Mouse (Mus musculus): ENCODE results near the gene Lrrn4cl. TPM values are rescaled to one million over a fixed set of nuclear protein-coding genes. Genes with fewer than 3 reads are reported as not detected.
A peak's percentile ranks its signal among the peaks of the same experiment; 100 is the strongest.

Lrrn4cl gene
- polyA plus RNA-seq, 1 experiment from 2014 or later: 1.4 TPM

DNA sequence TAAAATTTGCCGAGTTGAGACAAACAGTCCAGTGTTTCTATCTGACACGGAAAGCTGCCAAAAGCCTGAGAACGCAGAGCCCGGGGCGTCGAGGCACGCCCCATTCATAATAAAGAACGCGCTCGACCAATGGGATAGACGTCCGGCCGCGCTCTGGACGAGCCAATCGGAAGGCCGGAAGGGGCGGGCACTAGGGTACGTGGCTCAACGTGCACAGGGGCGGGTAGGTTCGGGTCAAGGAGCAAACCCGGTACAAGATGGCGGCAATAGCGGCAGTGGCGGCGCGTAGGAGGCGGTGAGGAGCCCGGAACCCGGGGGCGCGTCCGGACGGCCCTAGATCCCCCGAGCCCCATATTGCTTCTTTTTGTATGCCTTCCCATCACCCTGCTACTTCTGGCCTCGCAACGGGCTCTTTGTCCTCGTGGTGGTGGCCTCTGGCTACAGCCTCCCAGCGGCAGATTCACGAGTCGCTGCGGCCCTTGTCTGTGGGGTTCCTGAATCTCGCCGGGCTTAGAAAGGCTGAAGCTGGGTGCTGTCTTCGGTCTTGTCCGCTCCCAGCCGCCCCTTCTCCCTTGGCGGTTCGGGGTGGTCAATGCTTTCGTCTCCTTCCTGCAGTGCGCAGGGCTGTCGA is 47.4 kb downstream of the Lrrn4cl start, which contains the start of gene Ganab:
Gene Ganab (plus strand): TSS at position 207 of the 631 bp plus-strand sequence.
- Histone ChIP-seq H3K27ac (ENCODE audit: low read depth) (peak within 1 kb of the TSS; percentile 84), H3K9ac (ENCODE audit: low read length) (peak within 1 kb of the TSS; percentile 97), H3K4me1 (replicated peaks; ENCODE audit: control insufficient read depth, insufficient read depth, low read length) (peaks cover 21% of the 10 kb centered on the region), H3K27me3 (replicated peaks; ENCODE audit: control insufficient read depth, insufficient read depth, low read length) (no peaks in the 10 kb centered on the region), H3K9me3 (ENCODE audit: control insufficient read depth, low read length) (no peaks in the 10 kb centered on the region), H3K36me3 (ENCODE audit: control insufficient read depth, insufficient read depth, low read length) (peaks cover 37% of the 10 kb centered on the region), H3K4me3 (ENCODE audit: low read depth, low read length) (peak within 1 kb of the TSS; percentile 96), H3K4me2 (ENCODE audit: low read length) (peak within 1 kb of the TSS; percentile 85)
- WGBS: under 1% methylated on average over 53 of the region's 53 CpGs
- DNase-seq (ENCODE audit: low spot score): peak; percentile 95
- ATAC-seq (replicated peaks; ENCODE audit: low FRiP score, low TSS enrichment, low read depth): peak; percentile 98

DNA sequence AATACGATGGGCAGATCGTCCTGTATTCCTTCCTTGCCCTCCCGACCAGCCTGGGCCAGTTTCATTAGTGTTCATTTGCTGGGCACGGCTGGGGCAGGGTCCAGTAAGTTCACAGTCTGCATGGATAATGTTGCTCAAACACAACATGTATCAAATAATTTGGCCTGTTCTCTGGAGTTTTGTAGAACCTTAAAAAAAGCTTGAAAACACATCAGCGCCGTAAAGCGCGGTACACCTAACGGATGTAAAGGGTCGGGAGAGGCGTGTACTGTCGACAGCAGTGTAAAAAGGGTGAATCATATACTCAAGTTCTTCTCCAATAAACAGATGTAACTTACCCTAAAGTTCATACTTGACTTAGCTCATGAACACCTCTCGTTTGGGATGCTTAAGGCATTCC is 48.0 kb downstream of the Lrrn4cl start:
- DNase-seq (ENCODE audit: low spot score) (no peak), ATAC-seq (replicated peaks; ENCODE audit: low FRiP score, low TSS enrichment, low read depth) (no peak)
- Histone ChIP-seq H3K4me3 (ENCODE audit: low read depth, low read length) (peak overlapping the region; percentile 96), H3K27me3 (replicated peaks; ENCODE audit: control insufficient read depth, insufficient read depth, low read length) (no peaks in the 10 kb centered on the region), H3K27ac (ENCODE audit: low read depth) (peak overlapping the region; percentile 84), H3K9me3 (ENCODE audit: control insufficient read depth, low read length) (no peaks in the 10 kb centered on the region), H3K9ac (ENCODE audit: low read length) (peak overlapping the region; percentile 97), H3K4me2 (ENCODE audit: low read length) (peak overlapping the region; percentile 85), H3K36me3 (ENCODE audit: control insufficient read depth, insufficient read depth, low read length) (peaks cover 43% of the 10 kb centered on the region), H3K4me1 (replicated peaks; ENCODE audit: control insufficient read depth, insufficient read depth, low read length) (peaks cover 21% of the 10 kb centered on the region)
- 4% methylated on average over 13 of the region's 13 CpGs for WGBS

DNA sequence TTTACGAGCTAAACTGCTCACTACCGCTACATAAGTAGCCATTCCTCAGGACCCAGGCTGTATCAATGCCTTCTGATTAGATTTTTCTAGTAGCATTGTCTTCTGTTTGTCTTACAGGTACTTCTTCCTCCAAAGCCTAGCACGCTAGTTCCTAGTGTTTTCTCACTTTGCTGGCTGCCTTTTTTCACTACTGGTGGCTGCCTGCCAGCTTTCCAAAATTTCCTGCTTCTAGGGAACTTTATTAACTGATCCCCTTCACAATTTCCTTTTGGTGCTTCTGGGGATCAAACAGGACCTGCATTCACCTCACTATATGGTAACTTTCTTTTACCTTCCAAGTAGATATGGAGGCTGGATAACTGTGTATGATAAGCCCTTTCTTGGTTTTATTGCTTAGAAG is 48.5 kb downstream of the Lrrn4cl start:
- H3K36me3 ChIP-seq (ENCODE audit: control insufficient read depth, insufficient read depth, low read length): peaks cover 47% of the 10 kb centered on the region
- H3K27me3 ChIP-seq (replicated peaks; ENCODE audit: control insufficient read depth, insufficient read depth, low read length): no peaks in the 10 kb centered on the region
- DNase-seq (ENCODE audit: low spot score): no peak
- 0 out of 2 replicates have a peak overlapping the region, but pooled peaks have one; percentile 0 for H3K27ac ChIP-seq (ENCODE audit: low read depth)
- no peaks in the 10 kb centered on the region for H3K9me3 ChIP-seq (ENCODE audit: control insufficient read depth, low read length)
- peak overlapping the region; percentile 97 for H3K9ac ChIP-seq (ENCODE audit: low read length)
- peak overlapping the region; percentile 96 for H3K4me3 ChIP-seq (ENCODE audit: low read depth, low read length)
- 39% methylated on average over 3 of the region's 3 CpGs for WGBS
- H3K4me2 ChIP-seq (ENCODE audit: low read length): peak overlapping the region; percentile 85
- ATAC-seq (replicated peaks; ENCODE audit: low FRiP score, low TSS enrichment, low read depth): no peak
- H3K4me1 ChIP-seq (replicated peaks; ENCODE audit: control insufficient read depth, insufficient read depth, low read length): peaks cover 21% of the 10 kb centered on the region

DNA sequence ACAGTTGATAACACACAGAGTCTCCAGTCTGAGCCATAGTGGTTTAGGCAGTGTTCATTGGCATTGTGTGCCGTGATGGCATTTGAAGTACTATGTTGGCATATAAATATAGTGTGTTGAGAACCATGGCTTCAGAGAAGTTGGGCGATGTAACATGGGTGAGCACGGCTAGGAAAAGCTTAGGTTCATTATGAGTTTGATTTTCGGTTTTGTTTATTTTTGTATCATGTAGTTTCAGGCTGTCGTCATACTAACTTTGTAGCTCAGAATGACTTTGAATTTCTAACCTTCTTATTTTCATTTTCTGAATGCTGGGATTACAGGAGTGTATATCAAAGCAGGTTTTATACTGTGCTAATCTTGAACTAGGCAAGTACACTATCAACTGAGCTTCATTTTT is 52.8 kb downstream of the Lrrn4cl start:
- DNase-seq (ENCODE audit: low spot score) (no peak), ATAC-seq (replicated peaks; ENCODE audit: low FRiP score, low TSS enrichment, low read depth) (no peak)
- Histone ChIP-seq H3K9ac (ENCODE audit: low read length) (no peak overlapping the region), H3K4me3 (ENCODE audit: low read depth, low read length) (no peak overlapping the region), H3K27me3 (replicated peaks; ENCODE audit: control insufficient read depth, insufficient read depth, low read length) (no peaks in the 10 kb centered on the region), H3K4me1 (replicated peaks; ENCODE audit: control insufficient read depth, insufficient read depth, low read length) (peaks cover 12% of the 10 kb centered on the region), H3K4me2 (ENCODE audit: low read length) (no peak overlapping the region), H3K27ac (ENCODE audit: low read depth) (no peak overlapping the region), H3K9me3 (ENCODE audit: control insufficient read depth, low read length) (no peaks in the 10 kb centered on the region), H3K36me3 (ENCODE audit: control insufficient read depth, insufficient read depth, low read length) (peaks cover 63% of the 10 kb centered on the region)
- 95% methylated on average over 5 of the region's 5 CpGs for WGBS

Small RNAs within 50 kb of the gene (microRNA-seq; reads per million reads assigned to microRNA genes)
- 0.51 reads per million for gene Mir5136

Other genes with a start within 250 kb of the Lrrn4cl start
- gene Slc22a6, start 232.7 kb upstream of the Lrrn4cl start, polyA plus RNA-seq (2014; fragmentation: Nextera tagmentation; extraction: Ambion mirVana): not detected in 2 replicates
- 0.26 and 0.44 TPM in 2 replicates for gene Chrm1, start 187.0 kb upstream of the Lrrn4cl start, polyA plus RNA-seq (2014; fragmentation: Nextera tagmentation; extraction: Ambion mirVana)
- gene Slc3a2, start 127.4 kb upstream of the Lrrn4cl start, polyA plus RNA-seq (2014; fragmentation: Nextera tagmentation; extraction: Ambion mirVana): 121 and 126 TPM in 2 replicates
- gene Wdr74, start 114.9 kb upstream of the Lrrn4cl start, polyA plus RNA-seq (2014; fragmentation: Nextera tagmentation; extraction: Ambion mirVana): 96.3 and 97.8 TPM in 2 replicates
- gene 1700092M07Rik, start 110.0 kb upstream of the Lrrn4cl start, polyA plus RNA-seq (2014; fragmentation: Nextera tagmentation; extraction: Ambion mirVana): 0.90 and 1.3 TPM in 2 replicates
- gene Stx5a, start 109.4 kb upstream of the Lrrn4cl start, polyA plus RNA-seq (2014; fragmentation: Nextera tagmentation; extraction: Ambion mirVana): 114 and 132 TPM in 2 replicates
- 168 and 172 TPM in 2 replicates for gene Nxf1, start 93.7 kb upstream of the Lrrn4cl start, polyA plus RNA-seq (2014; fragmentation: Nextera tagmentation; extraction: Ambion mirVana)
- gene Tmem223, start 79.8 kb upstream of the Lrrn4cl start, polyA plus RNA-seq (2014; fragmentation: Nextera tagmentation; extraction: Ambion mirVana): 170 and 196 TPM in 2 replicates
- 92.6 and 96.6 TPM in 2 replicates for gene Tmem179b, start 76.3 kb upstream of the Lrrn4cl start, polyA plus RNA-seq (2014; fragmentation: Nextera tagmentation; extraction: Ambion mirVana)
- 17.2 and 18.9 TPM in 2 replicates for gene Taf6l, start 64.4 kb upstream of the Lrrn4cl start, polyA plus RNA-seq (2014; fragmentation: Nextera tagmentation; extraction: Ambion mirVana)
- 148 and 151 TPM in 2 replicates for gene Polr2g, start 52.2 kb upstream of the Lrrn4cl start, polyA plus RNA-seq (2014; fragmentation: Nextera tagmentation; extraction: Ambion mirVana)
- 4.2 and 4.3 TPM in 2 replicates for gene Zbtb3, start 48.2 kb upstream of the Lrrn4cl start, polyA plus RNA-seq (2014; fragmentation: Nextera tagmentation; extraction: Ambion mirVana)
- 38.5 and 48.4 TPM in 2 replicates for gene Ttc9c, start 31.4 kb upstream of the Lrrn4cl start, polyA plus RNA-seq (2014; fragmentation: Nextera tagmentation; extraction: Ambion mirVana)
- 6.5 and 7.7 TPM in 2 replicates for gene Hnrnpul2, start 30.8 kb upstream of the Lrrn4cl start, polyA plus RNA-seq (2014; fragmentation: Nextera tagmentation; extraction: Ambion mirVana)
- gene AC129217.1, start 21.0 kb upstream of the Lrrn4cl start, polyA plus RNA-seq (2014; fragmentation: Nextera tagmentation; extraction: Ambion mirVana): not detected in 2 replicates
- 39.6 and 40.9 TPM in 2 replicates for gene Bscl2, start 13.3 kb upstream of the Lrrn4cl start, polyA plus RNA-seq (2014; fragmentation: Nextera tagmentation; extraction: Ambion mirVana)
- 23.7 and 25.2 TPM in 2 replicates for gene Gng3, start 11.6 kb upstream of the Lrrn4cl start, polyA plus RNA-seq (2014; fragmentation: Nextera tagmentation; extraction: Ambion mirVana)
- 162 and 166 TPM in 2 replicates for gene Ubxn1, start 20.7 kb downstream of the Lrrn4cl start, polyA plus RNA-seq (2014; fragmentation: Nextera tagmentation; extraction: Ambion mirVana)
- gene Uqcc3, start 30.2 kb downstream of the Lrrn4cl start, polyA plus RNA-seq (2014; fragmentation: Nextera tagmentation; extraction: Ambion mirVana): 57.1 and 63.9 TPM in 2 replicates
- 78.6 and 79.2 TPM in 2 replicates for gene Lbhd1, start 33.0 kb downstream of the Lrrn4cl start, polyA plus RNA-seq (2014; fragmentation: Nextera tagmentation; extraction: Ambion mirVana)
- not detected in 2 replicates for gene Gm49403, start 33.2 kb downstream of the Lrrn4cl start, polyA plus RNA-seq (2014; fragmentation: Nextera tagmentation; extraction: Ambion mirVana)
- 92.8 and 95.9 TPM in 2 replicates for gene 1810009A15Rik, start 38.1 kb downstream of the Lrrn4cl start, polyA plus RNA-seq (2014; fragmentation: Nextera tagmentation; extraction: Ambion mirVana)
- not detected in 2 replicates for gene Gm49416, start 38.2 kb downstream of the Lrrn4cl start, polyA plus RNA-seq (2014; fragmentation: Nextera tagmentation; extraction: Ambion mirVana)
- gene Ints5, start 42.2 kb downstream of the Lrrn4cl start, polyA plus RNA-seq (2014; fragmentation: Nextera tagmentation; extraction: Ambion mirVana): 37.5 and 44.5 TPM in 2 replicates
- 89.8 and 96.4 TPM in 2 replicates for gene Ganab, start 47.3 kb downstream of the Lrrn4cl start, polyA plus RNA-seq (2014; fragmentation: Nextera tagmentation; extraction: Ambion mirVana)
- gene B3gat3, start 69.6 kb downstream of the Lrrn4cl start, polyA plus RNA-seq (2014; fragmentation: Nextera tagmentation; extraction: Ambion mirVana): 35.7 and 36.9 TPM in 2 replicates
- gene Rom1, start 78.6 kb downstream of the Lrrn4cl start, polyA plus RNA-seq (2014; fragmentation: Nextera tagmentation; extraction: Ambion mirVana): 1.1 and 1.8 TPM in 2 replicates
- 16.8 and 18.4 TPM in 2 replicates for gene Eml3, start 78.8 kb downstream of the Lrrn4cl start, polyA plus RNA-seq (2014; fragmentation: Nextera tagmentation; extraction: Ambion mirVana)
- gene Mta2, start 91.1 kb downstream of the Lrrn4cl start, polyA plus RNA-seq (2014; fragmentation: Nextera tagmentation; extraction: Ambion mirVana): 40.3 and 40.7 TPM in 2 replicates
- 33.3 and 33.5 TPM in 2 replicates for gene Tut1, start 103.1 kb downstream of the Lrrn4cl start, polyA plus RNA-seq (2014; fragmentation: Nextera tagmentation; extraction: Ambion mirVana)
- 501 and 531 TPM in 2 replicates for gene Eef1g, start 116.3 kb downstream of the Lrrn4cl start, polyA plus RNA-seq (2014; fragmentation: Nextera tagmentation; extraction: Ambion mirVana)
- gene Ahnak, start 138.5 kb downstream of the Lrrn4cl start, polyA plus RNA-seq (2014; fragmentation: Nextera tagmentation; extraction: Ambion mirVana): 21.6 and 22.2 TPM in 2 replicates
- gene Scgb1a1, start 237.2 kb downstream of the Lrrn4cl start, polyA plus RNA-seq (2014; fragmentation: Nextera tagmentation; extraction: Ambion mirVana): not detected in 2 replicates

All from intestine, embryonic 14.5 days (tissue).